Mouse (Mus musculus) hindbrain, embryonic 10.5 days (tissue): Measurements from ENCODE around the gene Lsm10. TPM values are rescaled to one million over a fixed set of nuclear protein-coding genes. Genes with fewer than 3 reads are reported as not detected.

ENCODE experiments used
- DNase-seq: peaks from one replicate; pipeline ENCODE4 v3.0.0-alpha.2; 2017; ENCODE audit warnings: low spot score
- H3K27ac ChIP-seq: fragments of 300-500 bp; sonication (generic); 2 replicates; pipeline ENCODE4 v1.5.1; 2016; ENCODE audit warnings: mild to moderate bottlenecking, moderate library complexity
- H3K27me3 ChIP-seq: fragments of 300-500 bp; sonication (generic); 2 replicates; pipeline ENCODE4 v1.6.1; 2016; ENCODE audit warnings: mild to moderate bottlenecking; ENCODE audit not compliant: poor library complexity, insufficient read depth, severe bottlenecking
- H3K36me3 ChIP-seq: fragments of 300-500 bp; sonication (generic); 2 replicates; pipeline ENCODE4 v1.6.1; 2016; ENCODE audit warnings: mild to moderate bottlenecking, moderate library complexity
- H3K4me1 ChIP-seq: fragments of 300-500 bp; sonication (generic); replicated peaks from 2 replicates; pipeline ENCODE4 v1.6.1; 2016; ENCODE audit warnings: mild to moderate bottlenecking
- H3K4me3 ChIP-seq: fragments of 300-500 bp; sonication (generic); 2 replicates; pipeline ENCODE4 v1.5.1; 2016; ENCODE audit warnings: mild to moderate bottlenecking, moderate library complexity
- H3K9me3 ChIP-seq: fragments of 300-500 bp; sonication (generic); 2 replicates; pipeline ENCODE4 v1.6.1; 2016; ENCODE audit warnings: mild to moderate bottlenecking, moderate library complexity
- WGBS: fragments of 180-500 bp; shearing (Covaris S2); methylation state at CpG from one replicate; pipeline ENCODE4 v1.1.7; 2016; 5-methylcytosine and 5-hydroxymethylcytosine counted together
- polyA plus RNA-seq: library from polyadenylated mRNA; unstranded; fragments of >200 nt; fragmentation: Nextera tagmentation; extraction: Ambion mirVana; gene quantifications from 2 replicates; pipeline ENCODE4 v1.2.1, GENCODE M21; 2016

Gene Lsm10
- polyA plus RNA-seq, 1 experiment from 2014 or later, result 46.8 TPM

DNA sequence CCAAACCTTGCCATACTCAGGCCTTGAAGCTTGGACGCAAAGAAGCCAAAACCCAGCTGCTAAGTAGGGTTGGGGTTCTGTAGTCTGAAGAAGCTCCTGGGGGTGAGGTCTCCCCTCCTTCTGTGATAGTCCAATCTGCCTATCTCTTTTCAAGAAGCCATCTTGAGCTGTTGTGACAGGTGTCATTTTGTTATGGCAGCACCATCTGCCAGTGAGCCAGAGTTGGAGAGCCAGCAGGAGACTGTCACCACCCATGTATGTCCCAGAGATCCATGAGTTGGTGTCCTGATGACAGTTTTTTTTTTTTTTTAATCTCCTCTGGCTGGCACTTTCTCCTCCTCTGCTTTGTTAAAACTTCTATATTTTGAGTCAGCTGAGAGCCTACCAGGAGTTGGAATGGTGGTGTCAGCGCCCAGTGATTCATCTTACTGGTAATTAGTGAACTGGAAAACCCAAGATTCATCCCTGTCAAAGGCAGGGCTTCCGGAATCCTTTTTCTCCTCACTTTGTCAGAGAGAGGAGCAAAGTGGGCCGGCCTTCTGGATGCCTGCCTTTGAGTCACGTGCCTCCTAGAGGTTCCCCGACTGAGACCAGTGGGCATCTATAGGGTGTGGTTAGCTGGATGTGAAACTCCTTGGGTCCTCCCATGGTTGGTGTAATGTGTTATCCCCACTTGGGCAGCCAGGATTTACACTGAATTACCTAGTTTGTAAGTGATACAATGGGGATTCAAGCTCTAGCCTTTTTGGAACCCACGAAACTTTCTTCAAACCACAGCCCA, 5.8 kb downstream of the Lsm10 start:
- H3K9me3 ChIP-seq, result no peaks in the 10 kb centered on the region
- 46% methylated on average over 7 of the region's 7 CpGs for WGBS
- DNase-seq, result no peak
- H3K27ac ChIP-seq, result peak overlapping the region; percentile 92
- H3K4me3 ChIP-seq, result peak overlapping the region; percentile 92; the same call in 1 of the 2 replicates
- H3K4me1 ChIP-seq, result peaks cover 55% of the 10 kb centered on the region
- H3K36me3 ChIP-seq, result peaks cover 21% of the 10 kb centered on the region
- no peaks in the 10 kb centered on the region for H3K27me3 ChIP-seq

DNA sequence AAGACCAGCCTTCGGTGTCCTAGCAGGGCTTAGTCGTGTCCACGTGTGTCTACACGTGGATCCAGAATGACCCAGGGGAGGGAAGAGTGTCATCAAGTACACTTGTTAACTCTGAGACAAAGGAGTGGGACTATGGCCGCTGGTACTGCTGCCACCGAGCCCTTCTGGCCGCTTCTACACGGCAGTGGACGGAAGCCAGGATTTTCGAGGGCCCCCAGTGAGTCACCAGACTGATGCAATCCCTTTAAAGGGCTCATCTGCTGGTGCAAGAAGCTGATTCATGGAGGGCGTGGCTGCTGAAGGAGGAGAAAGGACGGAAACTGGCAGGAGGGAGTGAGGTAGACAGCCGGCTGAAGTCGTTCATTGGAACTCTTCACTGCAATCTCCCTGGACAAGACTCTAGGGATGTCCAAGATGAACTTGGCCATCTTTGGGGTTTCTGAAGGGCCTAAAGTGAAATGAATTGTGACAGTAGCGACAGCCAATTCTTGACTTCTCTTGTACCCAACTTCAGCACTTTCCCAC, 6.7 kb downstream of the Lsm10 start:
- H3K9me3 ChIP-seq, result no peaks in the 10 kb centered on the region
- H3K27ac ChIP-seq, result peak overlapping the region; percentile 92
- H3K36me3 ChIP-seq, result peaks cover 19% of the 10 kb centered on the region
- H3K27me3 ChIP-seq, result no peaks in the 10 kb centered on the region
- DNase-seq, result peak; percentile 55
- H3K4me1 ChIP-seq, result peaks cover 51% of the 10 kb centered on the region
- 2% methylated on average over 15 of the region's 15 CpGs for WGBS
- peak overlapping the region; percentile 92 for H3K4me3 ChIP-seq

DNA sequence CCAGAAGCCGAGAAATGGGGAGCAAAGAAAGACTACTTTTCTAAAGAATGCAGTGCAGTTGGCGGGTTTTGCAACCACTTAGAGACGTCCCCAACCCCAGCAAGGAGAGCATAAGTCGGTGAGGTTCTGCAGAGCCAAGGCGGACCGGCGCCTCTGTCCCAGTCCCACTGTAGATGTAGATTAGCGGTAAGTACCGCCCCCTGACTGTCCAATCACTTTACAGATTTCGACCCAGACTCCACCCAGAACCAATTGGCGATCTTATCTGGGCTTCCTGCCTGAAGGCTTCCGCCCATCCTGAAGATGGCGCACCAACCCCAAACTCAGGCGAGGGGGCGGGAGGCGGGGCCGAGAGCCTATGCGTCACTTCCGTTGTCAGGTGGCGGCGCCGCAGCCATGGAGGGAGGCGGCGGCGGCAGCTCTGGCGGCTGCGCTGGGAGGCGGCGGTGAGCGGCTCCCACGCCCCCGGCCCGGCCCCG, 7.2 kb downstream of the Lsm10 start, which contains the start of gene Stk40:
Gene Stk40 (plus strand): TSS at position 368 of the 479 bp plus-strand sequence.
- WGBS, result under 1% methylated on average over 34 of the region's 34 CpGs
- H3K27ac ChIP-seq, result peak within 1 kb of the TSS; percentile 92
- no peaks in the 10 kb centered on the region for H3K9me3 ChIP-seq
- peaks cover 55% of the 10 kb centered on the region for H3K4me1 ChIP-seq
- H3K4me3 ChIP-seq, result peak within 1 kb of the TSS; percentile 92
- H3K27me3 ChIP-seq, result no peaks in the 10 kb centered on the region
- DNase-seq, result peak; percentile 98
- peaks cover 13% of the 10 kb centered on the region for H3K36me3 ChIP-seq

DNA sequence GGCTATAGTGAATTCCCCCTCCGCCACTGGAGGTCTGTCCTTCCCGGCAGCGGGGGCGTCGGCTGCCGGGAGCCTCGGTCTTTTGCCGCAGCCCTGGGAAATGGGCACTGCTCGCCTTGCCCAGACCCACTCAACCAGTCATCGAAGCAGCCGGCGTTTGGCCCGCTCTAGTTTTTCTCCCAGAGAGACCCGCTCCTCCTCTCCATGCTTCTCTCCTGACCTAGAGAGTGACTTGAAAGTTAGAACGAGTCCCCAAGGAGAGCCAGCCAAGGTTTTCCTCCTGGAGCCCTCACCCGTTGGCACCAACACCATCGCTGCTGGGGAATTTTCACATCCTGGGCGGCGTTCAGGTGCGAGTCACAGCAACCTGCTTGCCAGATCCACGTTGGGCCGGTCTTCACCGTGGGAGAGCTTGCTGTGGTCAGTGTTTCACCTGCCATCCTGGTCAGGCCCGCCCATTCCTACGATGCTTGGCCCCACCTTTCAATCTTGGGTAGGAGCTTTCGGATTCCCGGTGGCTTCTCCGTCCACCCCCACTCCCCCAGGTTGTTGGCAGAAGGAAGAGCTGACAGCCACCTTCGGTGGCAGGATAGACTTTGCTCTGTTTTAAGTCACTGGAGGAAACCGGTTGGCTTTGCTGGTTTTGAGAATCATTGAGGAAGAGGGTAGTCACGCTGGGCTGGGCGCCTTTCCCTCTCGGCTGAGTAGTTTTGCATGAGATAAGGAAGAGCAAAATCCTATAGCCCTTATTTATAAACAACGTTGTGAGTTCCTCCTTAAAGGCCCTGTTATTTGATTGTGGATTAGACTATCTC, 8.0 kb downstream of the Lsm10 start:
- WGBS, result 4% methylated on average over 34 of the region's 34 CpGs
- H3K9me3 ChIP-seq, result no peaks in the 10 kb centered on the region
- peaks cover 7% of the 10 kb centered on the region; the same call in 1 of the 2 replicates for H3K36me3 ChIP-seq
- H3K27ac ChIP-seq, result peak overlapping the region; percentile 92
- peak overlapping the region; percentile 92 for H3K4me3 ChIP-seq
- no peaks in the 10 kb centered on the region for H3K27me3 ChIP-seq
- H3K4me1 ChIP-seq, result peaks cover 63% of the 10 kb centered on the region
- DNase-seq, result no peak

DNA sequence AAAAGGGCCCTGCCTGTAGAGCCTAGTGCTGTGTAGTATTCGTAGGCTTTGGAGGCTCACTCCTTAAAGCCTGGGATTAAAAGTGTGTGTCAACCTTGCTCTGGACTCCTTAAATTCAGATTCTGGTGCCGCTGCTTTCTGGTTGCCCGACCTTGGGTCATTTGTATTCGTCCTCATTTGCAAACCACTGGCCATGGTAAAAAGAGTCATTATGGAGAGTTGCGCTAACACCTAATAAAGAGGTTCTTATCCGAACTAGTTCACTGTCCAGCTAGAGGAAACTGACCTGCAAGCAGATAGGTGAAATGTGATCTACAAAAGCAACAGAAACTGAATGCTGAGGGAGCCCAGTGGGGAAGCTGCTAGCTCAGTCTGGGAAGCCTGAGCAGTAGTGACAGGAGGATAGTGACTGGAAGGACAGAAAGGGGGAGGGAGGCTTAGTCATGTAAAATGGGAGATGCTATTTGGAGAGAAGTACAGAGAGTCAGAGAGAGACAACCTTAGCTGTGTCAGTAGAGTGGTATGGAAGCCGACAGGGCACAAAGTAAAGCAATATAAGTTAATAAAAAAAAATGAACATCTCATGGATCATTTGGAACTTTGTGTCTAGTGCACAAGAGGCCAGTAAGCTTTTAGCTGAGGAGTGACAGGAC, 8.8 kb downstream of the Lsm10 start:
- WGBS, result 57% methylated on average over 7 of the region's 7 CpGs
- Histone ChIP-seq H3K4me1 (peaks cover 65% of the 10 kb centered on the region), H3K27ac (no peak overlapping the region), H3K36me3 (peaks cover 4% of the 10 kb centered on the region; the same call in 1 of the 2 replicates), H3K4me3 (peak overlapping the region; percentile 92), H3K9me3 (no peaks in the 10 kb centered on the region), H3K27me3 (no peaks in the 10 kb centered on the region)
- no peak for DNase-seq

DNA sequence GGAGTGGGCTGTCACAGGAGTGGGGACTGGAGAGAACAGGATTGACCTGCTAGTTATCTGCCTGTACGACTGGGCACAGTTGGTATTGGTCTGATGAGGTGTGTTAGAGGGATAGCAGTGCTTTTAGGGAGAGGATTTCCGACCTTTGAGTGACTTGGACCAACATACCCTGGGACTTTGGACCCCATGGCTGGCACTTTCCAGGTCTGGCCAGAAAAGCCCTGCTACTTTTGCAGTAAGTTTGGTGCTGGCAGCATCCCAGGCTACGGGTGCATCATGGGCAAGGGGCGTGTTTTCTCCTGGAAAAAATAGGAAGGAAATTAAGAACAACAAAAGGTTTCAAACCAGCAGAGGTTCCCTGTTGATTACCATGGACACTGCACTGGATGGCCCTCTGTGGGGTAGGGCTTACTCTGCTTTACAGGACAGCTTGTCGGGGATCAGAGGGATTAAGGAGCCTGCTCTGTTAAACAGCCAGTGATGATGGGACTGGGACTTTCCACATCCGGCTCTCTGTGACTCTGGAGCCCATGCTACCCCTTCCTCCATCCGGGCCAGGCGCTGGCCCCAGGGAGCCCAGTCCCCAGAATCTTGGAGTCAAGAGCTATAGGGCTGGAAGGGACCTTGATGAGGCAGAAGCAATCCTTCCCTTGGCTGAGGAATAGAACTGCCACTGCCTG, 11.8 kb downstream of the Lsm10 start:
- H3K4me1 ChIP-seq, result peaks cover 70% of the 10 kb centered on the region
- no peaks in the 10 kb centered on the region for H3K27me3 ChIP-seq
- H3K4me3 ChIP-seq, result no peak overlapping the region
- no peaks in the 10 kb centered on the region for H3K9me3 ChIP-seq
- DNase-seq, result no peak
- H3K27ac ChIP-seq, result 0 out of 2 replicates have a peak overlapping the region, but pooled peaks have one; percentile 3
- 60% methylated on average over 8 of the region's 8 CpGs for WGBS
- H3K36me3 ChIP-seq, result peaks cover 4% of the 10 kb centered on the region; the same call in 1 of the 2 replicates

DNA sequence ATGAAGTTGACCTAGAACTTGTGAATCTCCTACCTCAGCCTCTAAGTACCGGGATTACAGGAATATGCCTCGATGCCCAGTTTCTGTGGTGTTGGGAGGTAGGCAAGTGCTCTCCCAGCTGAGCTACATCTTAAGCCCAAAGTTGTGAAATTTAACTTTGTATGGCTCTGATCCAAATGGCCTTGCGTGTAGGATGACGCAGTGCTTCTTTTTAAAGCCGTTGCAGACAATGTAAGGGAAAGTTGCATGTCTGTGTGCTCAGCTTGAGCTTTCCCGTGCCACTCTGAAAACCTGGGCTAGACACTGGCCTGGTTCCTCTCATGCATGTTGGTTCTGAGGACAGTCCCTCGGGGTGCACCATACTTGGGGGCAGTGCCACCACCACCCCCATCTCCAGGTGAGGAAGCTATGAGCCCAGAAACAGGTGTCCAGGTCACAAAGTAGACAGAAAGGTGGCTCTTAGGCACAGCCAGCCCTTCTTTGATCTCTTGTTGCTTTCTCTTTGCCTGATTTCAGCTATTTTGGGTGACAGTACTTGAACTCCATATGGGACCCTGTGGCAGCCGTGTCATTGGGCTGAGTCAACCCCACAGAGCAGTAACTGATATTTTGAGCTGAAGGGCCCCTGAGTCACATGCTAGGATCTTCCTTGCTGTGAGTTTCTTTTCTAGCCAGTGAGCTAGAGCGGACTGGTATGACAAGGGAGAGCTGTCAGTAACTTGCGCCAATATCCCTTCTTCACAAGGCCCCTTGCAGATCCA, 13.4 kb downstream of the Lsm10 start:
- 80% methylated on average over 10 of the region's 10 CpGs for WGBS
- no peak overlapping the region for H3K27ac ChIP-seq
- H3K4me1 ChIP-seq, result peaks cover 67% of the 10 kb centered on the region
- no peaks in the 10 kb centered on the region for H3K27me3 ChIP-seq
- H3K36me3 ChIP-seq, result peaks cover 4% of the 10 kb centered on the region; the same call in 1 of the 2 replicates
- no peak overlapping the region for H3K4me3 ChIP-seq
- no peak for DNase-seq
- no peaks in the 10 kb centered on the region for H3K9me3 ChIP-seq

DNA sequence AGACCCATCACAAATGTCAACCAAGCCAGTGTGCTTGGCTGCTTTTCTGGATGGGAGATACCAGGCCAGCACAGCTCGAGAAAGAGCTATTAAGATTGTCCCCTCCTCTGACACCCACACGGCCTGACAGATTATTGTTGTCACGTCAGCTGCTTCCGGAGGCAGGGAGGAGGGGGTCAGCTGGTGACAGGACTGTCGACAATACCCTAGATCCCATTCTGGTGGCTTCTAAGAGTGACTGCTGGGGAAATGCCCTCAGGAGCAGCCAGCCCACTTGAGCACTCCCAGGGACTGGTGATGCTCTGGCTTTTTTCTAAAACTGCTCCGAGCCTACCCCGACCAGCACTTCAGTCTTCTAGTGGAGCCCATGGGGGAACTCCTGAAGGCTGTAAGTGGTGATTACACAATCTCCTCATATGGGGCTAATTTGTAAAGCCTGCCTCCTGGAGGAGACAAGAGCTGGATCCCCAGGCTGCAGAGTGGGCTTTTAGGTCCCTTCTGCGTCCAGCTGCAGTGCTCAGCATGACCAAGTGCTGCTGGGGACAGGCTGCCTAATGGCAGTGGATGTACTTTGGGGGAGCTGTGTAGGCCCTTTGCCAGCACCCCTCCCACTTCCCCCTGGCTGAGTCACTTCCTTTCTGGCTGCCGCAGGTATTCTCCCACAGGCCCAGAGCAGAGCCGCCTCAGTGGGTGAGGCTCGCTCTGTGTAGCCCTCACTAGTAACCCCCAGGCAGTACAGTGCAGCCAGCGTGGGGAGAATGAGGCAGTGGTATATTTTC, 14.1 kb downstream of the Lsm10 start:
- Histone ChIP-seq H3K4me3 (peak overlapping the region; percentile 28), H3K4me1 (peaks cover 67% of the 10 kb centered on the region), H3K9me3 (no peaks in the 10 kb centered on the region), H3K27me3 (no peaks in the 10 kb centered on the region), H3K27ac (peak overlapping the region; percentile 77), H3K36me3 (peaks cover 4% of the 10 kb centered on the region; the same call in 1 of the 2 replicates)
- 11% methylated on average over 12 of the region's 12 CpGs for WGBS
- no peak for DNase-seq

DNA sequence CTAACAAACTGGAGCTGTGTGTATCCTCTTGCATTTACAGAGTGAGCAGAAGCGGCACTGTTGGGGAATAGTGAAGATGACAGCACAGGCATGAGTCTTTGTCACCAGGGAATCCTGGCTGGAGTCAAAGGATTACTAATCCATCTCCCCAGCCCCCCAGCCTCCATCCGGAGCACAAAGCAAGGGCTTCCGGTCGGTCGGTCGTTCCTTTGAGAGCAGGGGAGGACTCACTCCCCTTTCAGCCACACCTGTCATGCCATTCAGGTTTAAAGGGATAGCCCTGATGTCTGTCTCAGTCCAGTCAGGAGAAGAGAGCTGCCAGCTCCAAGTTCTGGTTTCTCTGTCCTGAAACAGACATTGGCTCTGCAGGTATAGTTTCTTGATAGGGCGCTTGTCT, 14.7 kb downstream of the Lsm10 start:
- Histone ChIP-seq H3K27me3 (no peaks in the 10 kb centered on the region), H3K4me1 (peaks cover 67% of the 10 kb centered on the region), H3K4me3 (no peak overlapping the region; the same call in 1 of the 2 replicates), H3K9me3 (no peaks in the 10 kb centered on the region), H3K36me3 (peaks cover 2% of the 10 kb centered on the region; the same call in 1 of the 2 replicates), H3K27ac (peak overlapping the region; percentile 77)
- DNase-seq, result no peak
- WGBS, result 28% methylated on average over 7 of the region's 7 CpGs

DNA sequence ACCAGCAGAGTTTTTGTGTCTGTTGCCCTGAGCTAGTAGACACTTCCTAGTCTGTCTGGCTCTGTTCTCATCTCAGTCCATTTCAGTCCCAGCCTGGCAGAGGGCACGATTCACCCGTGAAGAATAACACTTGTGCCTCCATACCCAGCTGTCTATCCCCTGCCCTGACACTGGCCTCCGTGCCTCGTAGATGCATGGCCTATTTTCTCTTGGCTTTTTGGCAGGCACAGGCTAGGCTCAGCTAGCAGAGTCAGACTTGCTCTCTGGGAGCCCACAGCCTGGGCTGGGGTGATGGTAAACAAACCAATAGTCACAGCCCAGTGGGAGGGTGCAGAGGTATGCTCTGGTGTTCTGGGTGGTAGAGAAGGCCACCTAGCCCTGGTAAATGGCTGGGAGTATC, 16.8 kb downstream of the Lsm10 start:
- H3K36me3 ChIP-seq, result 0 out of 2 replicates have a peak, but pooled peaks cover 1% of the 10 kb centered on the region
- 79% methylated on average over 4 of the region's 4 CpGs for WGBS
- no peak overlapping the region for H3K27ac ChIP-seq
- H3K4me1 ChIP-seq, result peaks cover 59% of the 10 kb centered on the region
- H3K9me3 ChIP-seq, result no peaks in the 10 kb centered on the region
- H3K4me3 ChIP-seq, result no peak overlapping the region
- no peaks in the 10 kb centered on the region for H3K27me3 ChIP-seq
- no peak for DNase-seq

DNA sequence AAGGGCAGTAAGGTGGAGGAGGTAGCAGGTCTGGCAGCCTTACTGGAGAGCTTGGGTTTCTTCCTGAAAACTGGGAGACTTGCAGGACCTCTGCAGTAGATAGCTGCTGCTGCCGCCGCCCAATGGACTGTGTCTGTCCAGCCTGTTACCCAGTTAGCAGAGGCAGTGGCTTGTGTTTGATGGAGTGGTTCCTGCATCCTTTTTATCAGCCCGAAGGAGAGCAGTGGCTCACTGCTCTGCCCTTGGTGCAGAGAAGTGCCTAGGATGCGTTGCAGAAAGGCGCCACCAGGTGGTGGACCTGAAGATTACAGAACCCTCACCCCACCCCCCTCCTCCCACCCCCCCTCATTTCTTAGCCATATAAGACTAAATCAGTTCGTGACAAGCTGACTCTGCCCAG, 17.5 kb downstream of the Lsm10 start:
- Histone ChIP-seq H3K4me1 (peaks cover 52% of the 10 kb centered on the region), H3K36me3 (peaks cover 8% of the 10 kb centered on the region), H3K9me3 (no peaks in the 10 kb centered on the region), H3K4me3 (no peak overlapping the region), H3K27me3 (no peaks in the 10 kb centered on the region), H3K27ac (no peak overlapping the region)
- DNase-seq, result peak; percentile 53
- WGBS, result 19% methylated on average over 6 of the region's 6 CpGs
